Mouse (Mus musculus): ENCODE measurements around the gene Fli1. TPM values are rescaled to one million over a fixed set of nuclear protein-coding genes. Genes with fewer than 3 reads are reported as not detected.

Gene Fli1
- polyA plus RNA-seq, 1 experiment from 2014 or later: 9.1 TPM

- 37% methylated on average over 5 of the region's 5 CpGs for WGBS (ENCODE audit: insufficient replicate concordance)
- Histone ChIP-seq H3K36me3 (replicated peaks) (no peaks in the 10 kb centered on the region), H3K27ac (replicated peaks) (no peak overlapping the region), H3K4me1 (replicated peaks) (peaks cover 23% of the 10 kb centered on the region), H3K4me3 (replicated peaks) (no peak overlapping the region), H3K9ac (no peak overlapping the region), H3K27me3 (peaks cover 47% of the 10 kb centered on the region), H3K4me2 (peak overlapping the region; percentile 73; the same call in 1 of the 2 replicates), H3K9me3 (replicated peaks) (no peaks in the 10 kb centered on the region)
- no peak for ATAC-seq (ENCODE audit: insufficient read depth)
These were observed 4.5 kb downstream of the Fli1 start for GRCm38 (mm10) chr9:32538124-32538523.

DNA sequence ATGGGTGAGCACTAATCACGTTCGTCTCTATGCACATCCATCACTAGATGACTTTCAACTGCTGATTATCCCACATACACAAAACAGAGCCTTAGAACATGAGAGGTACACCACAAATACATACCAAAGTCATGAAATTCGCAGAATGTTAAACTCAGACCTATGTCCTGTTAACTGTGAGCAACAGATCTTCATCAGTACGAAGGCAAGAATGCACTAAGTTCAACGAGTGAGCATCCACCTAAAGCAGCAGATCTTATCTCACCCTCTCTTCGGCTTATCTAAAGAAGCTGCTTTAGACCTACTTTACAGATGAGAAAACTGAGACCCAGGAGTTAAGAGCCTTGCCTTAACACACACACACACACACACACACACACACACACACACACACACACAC is 5.0 kb downstream of the Fli1 start:
- no peak overlapping the region for H3K9ac ChIP-seq

DNA sequence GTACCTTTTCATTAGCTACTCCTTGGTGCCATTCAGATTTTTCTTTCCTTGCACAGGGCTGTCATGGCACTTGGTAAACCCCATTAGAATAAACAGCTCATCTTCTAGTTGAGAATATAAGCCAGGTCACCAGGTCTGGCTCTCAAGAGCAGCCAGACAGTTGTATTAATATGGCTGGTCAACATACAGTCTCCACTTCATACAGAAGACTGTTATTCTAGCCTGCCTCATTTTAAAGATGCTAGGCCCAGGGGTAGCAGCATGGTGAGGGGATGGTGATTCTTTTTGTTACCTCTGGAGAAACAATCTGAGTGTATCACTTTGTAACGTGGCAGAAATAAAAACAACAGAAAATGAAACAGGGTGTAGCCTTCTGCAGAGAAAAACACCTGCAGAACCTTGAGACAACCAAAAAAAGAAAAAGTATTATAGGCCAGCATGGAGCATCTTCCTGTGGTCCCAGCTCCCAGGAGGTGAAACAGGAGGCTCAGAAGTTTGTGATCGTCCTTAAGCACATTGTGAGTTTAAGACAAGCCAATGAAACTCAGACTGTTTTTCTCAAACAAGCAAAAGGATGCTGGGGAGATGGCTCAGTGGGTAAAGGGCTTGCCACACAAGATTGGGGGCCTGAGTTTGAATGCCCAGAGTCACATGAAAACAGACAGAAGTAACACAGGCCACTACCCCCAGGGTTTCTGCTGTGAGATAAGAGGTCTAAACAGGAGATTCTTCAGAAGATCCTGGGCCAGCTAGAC is 7.3 kb downstream of the Fli1 start:
- H3K27me3 ChIP-seq: peaks cover 19% of the 10 kb centered on the region
- no peaks in the 10 kb centered on the region for H3K36me3 ChIP-seq (replicated peaks)
- no peak overlapping the region for H3K9ac ChIP-seq
- 40% methylated on average over 2 of the region's 2 CpGs for WGBS (ENCODE audit: insufficient replicate concordance)
- H3K4me3 ChIP-seq (replicated peaks): no peak overlapping the region
- no peaks in the 10 kb centered on the region for H3K9me3 ChIP-seq (replicated peaks)
- no peak for ATAC-seq (ENCODE audit: insufficient read depth)
- H3K27ac ChIP-seq (replicated peaks): no peak overlapping the region
- 0 out of 2 replicates have a peak, but pooled peaks cover 8% of the 10 kb centered on the region for H3K4me1 ChIP-seq (replicated peaks)
- H3K4me2 ChIP-seq: no peak overlapping the region

More for the DNA sequence above, 5.0 kb downstream of the Fli1 start:
- Histone ChIP-seq H3K36me3 (replicated peaks) (no peaks in the 10 kb centered on the region), H3K9me3 (replicated peaks) (no peaks in the 10 kb centered on the region), H3K27ac (replicated peaks) (no peak overlapping the region), H3K27me3 (peaks cover 43% of the 10 kb centered on the region), H3K4me3 (replicated peaks) (no peak overlapping the region), H3K4me2 (no peak overlapping the region), H3K4me1 (replicated peaks) (peaks cover 19% of the 10 kb centered on the region)
- no peak for ATAC-seq (ENCODE audit: insufficient read depth)
- WGBS (ENCODE audit: insufficient replicate concordance): 44% methylated on average over 6 of the region's 6 CpGs

DNA sequence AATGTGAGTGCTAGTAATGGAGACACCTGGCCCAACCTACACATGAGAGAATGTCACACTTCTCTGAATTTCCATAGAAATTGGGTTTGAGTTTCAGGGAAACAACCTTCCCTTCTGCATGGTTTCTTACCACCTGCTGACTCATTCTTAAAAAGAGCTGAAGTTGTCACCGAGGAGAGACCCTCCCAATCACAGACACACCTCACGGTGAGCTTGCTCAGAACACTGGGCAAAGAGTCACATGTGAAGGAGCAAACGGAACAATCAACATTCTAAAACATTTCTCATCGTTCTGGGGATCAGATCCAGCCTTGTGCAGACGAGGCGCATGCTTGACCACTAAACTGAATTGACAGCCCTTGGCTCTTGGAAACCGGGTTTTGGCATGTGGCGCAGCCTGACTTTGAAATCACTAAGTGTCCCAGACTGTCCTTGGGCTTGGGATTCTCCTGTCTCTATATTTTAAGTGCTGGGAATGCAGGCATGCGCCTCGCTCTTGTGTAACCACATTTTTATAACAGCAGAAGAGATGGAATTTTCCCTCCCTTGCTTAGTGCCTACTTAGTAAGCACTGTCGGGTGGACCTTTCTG is 8.5 kb downstream of the Fli1 start:
- 55% methylated on average over 11 of the region's 11 CpGs for WGBS (ENCODE audit: insufficient replicate concordance)
- ATAC-seq (ENCODE audit: insufficient read depth): no peak
- no peak overlapping the region for H3K4me3 ChIP-seq (replicated peaks)
- peaks cover 8% of the 10 kb centered on the region for H3K27me3 ChIP-seq
- H3K9ac ChIP-seq: no peak overlapping the region
- no peak overlapping the region for H3K27ac ChIP-seq (replicated peaks)
- no peaks in the 10 kb centered on the region for H3K9me3 ChIP-seq (replicated peaks)
- no peaks in the 10 kb centered on the region for H3K36me3 ChIP-seq (replicated peaks)
- H3K4me2 ChIP-seq: no peak overlapping the region
- 0 out of 2 replicates have a peak, but pooled peaks cover 4% of the 10 kb centered on the region for H3K4me1 ChIP-seq (replicated peaks)

DNA sequence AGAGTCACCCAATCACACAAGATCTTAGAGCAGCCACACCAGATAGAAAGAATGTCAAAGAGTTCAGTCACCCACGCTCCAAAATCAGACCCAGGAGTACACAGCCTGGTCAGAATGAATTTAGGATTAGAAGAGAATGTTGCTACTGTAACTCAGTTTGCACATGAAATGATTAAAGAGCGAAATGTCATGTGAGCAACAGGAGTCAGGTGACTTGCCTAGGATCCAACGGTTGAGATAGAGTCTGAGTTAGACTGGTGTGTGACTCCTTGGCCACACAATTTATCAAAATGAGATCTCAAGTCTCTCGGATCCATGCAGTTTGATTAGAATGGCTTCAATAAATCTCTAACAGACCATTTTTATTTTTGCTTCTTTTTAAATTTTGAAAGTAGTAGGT is 11.1 kb downstream of the Fli1 start:
- no peak for ATAC-seq (ENCODE audit: insufficient read depth)
- no peaks in the 10 kb centered on the region for H3K9me3 ChIP-seq (replicated peaks)
- 23% methylated on average over 4 of the region's 4 CpGs for WGBS (ENCODE audit: insufficient replicate concordance)
- H3K27me3 ChIP-seq: no peaks in the 10 kb centered on the region
- H3K9ac ChIP-seq: no peak overlapping the region
- no peaks in the 10 kb centered on the region for H3K36me3 ChIP-seq (replicated peaks)
- H3K4me1 ChIP-seq (replicated peaks): no peaks in the 10 kb centered on the region
- H3K4me3 ChIP-seq (replicated peaks): no peak overlapping the region
- no peak overlapping the region for H3K27ac ChIP-seq (replicated peaks)
- H3K4me2 ChIP-seq: no peak overlapping the region

DNA sequence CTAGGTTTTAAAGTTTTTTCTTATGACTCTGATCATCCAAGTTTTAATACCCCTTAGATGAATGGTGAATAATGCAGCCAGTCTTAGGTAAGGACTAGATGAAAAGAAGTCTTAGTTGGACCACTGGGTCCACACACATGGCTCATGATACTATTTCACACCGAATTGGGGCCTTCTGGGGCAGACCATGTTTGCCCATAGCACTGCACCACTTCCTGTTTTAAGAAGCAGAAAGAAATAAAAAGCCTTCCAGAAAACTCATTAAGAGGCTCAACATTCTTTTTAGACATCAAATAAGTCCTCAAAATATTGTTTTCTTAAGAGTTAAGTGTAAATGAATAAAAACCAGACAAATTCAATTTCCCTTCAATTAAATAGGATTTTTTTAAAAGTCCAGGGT is 11.7 kb downstream of the Fli1 start:
- WGBS (ENCODE audit: insufficient replicate concordance): 11% methylated on average over 1 of the region's 1 CpGs
- H3K4me1 ChIP-seq (replicated peaks): no peaks in the 10 kb centered on the region

GRCm38 (mm10) chr9:32530188-32530587 is 12.5 kb downstream of the Fli1 start:
- Histone ChIP-seq H3K4me2 (no peak overlapping the region), H3K27ac (replicated peaks) (no peak overlapping the region), H3K9me3 (replicated peaks) (no peaks in the 10 kb centered on the region)

More for the DNA sequence above, 11.7 kb downstream of the Fli1 start:
- Histone ChIP-seq H3K9me3 (replicated peaks) (no peaks in the 10 kb centered on the region), H3K27me3 (no peaks in the 10 kb centered on the region), H3K4me3 (replicated peaks) (no peak overlapping the region), H3K4me2 (no peak overlapping the region), H3K9ac (no peak overlapping the region), H3K27ac (replicated peaks) (no peak overlapping the region), H3K36me3 (replicated peaks) (no peaks in the 10 kb centered on the region)
- no peak for ATAC-seq (ENCODE audit: insufficient read depth)

DNA sequence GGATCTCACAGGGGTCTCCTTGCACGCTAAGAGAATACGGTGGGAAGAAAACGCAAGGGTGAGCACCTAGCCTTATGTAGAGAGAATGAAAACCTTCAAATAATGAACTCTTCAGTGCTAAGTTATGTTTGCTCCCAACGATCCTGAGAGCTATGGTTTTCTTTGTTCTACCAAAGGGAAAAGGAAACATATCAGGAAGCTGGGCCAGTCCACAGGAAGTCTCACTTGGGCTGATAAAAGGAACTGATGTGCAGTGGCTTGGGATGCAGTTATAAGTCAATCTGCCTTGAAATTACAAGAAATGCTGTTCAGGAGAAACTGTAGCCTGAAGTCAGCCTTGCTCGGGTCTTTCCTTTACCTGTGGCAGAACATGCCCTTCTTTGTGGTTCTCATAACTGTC is 13.1 kb downstream of the Fli1 start:
- no peaks in the 10 kb centered on the region for H3K36me3 ChIP-seq (replicated peaks)
- ATAC-seq (ENCODE audit: insufficient read depth): no peak
- WGBS (ENCODE audit: insufficient replicate concordance): 19% methylated on average over 5 of the region's 5 CpGs
- H3K4me2 ChIP-seq: no peak overlapping the region
- H3K27ac ChIP-seq (replicated peaks): no peak overlapping the region
- no peaks in the 10 kb centered on the region for H3K9me3 ChIP-seq (replicated peaks)
- no peaks in the 10 kb centered on the region for H3K4me1 ChIP-seq (replicated peaks)
- H3K4me3 ChIP-seq (replicated peaks): no peak overlapping the region
- H3K9ac ChIP-seq: no peak overlapping the region
- H3K27me3 ChIP-seq: no peaks in the 10 kb centered on the region

More at GRCm38 (mm10) chr9:32530188-32530587, 12.5 kb downstream of the Fli1 start:
- no peak for ATAC-seq (ENCODE audit: insufficient read depth)
- no peak overlapping the region for H3K4me3 ChIP-seq (replicated peaks)
- WGBS (ENCODE audit: insufficient replicate concordance): 37% methylated on average over 5 of the region's 5 CpGs
- no peaks in the 10 kb centered on the region for H3K27me3 ChIP-seq
- H3K36me3 ChIP-seq (replicated peaks): no peaks in the 10 kb centered on the region
- no peak overlapping the region for H3K9ac ChIP-seq
- no peaks in the 10 kb centered on the region for H3K4me1 ChIP-seq (replicated peaks)

DNA sequence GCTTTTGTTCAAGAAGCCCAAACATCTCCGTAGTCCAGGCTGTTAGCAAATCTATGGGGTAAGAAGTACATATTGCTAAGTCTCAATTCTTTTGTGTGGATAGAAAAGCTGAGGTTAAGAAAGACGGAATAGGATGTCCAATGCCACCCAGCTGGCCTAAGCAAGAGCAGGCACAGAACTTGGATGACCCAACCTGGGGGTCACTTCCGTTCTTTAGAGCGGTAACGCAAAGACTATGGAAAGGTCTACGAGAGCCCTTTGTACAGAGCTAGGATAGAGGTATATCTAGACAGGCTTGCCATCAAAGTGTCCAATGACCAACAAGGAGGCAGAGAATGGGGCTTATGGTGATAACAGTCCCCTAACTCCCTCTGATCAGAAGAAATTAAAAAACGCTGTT is 15.3 kb downstream of the Fli1 start:
- no peaks in the 10 kb centered on the region for H3K9me3 ChIP-seq (replicated peaks)
- no peaks in the 10 kb centered on the region for H3K27me3 ChIP-seq
- H3K4me3 ChIP-seq (replicated peaks): no peak overlapping the region
- no peak overlapping the region for H3K9ac ChIP-seq
- no peak for ATAC-seq (ENCODE audit: insufficient read depth)
- H3K4me2 ChIP-seq: no peak overlapping the region
- H3K36me3 ChIP-seq (replicated peaks): no peaks in the 10 kb centered on the region
- no peaks in the 10 kb centered on the region for H3K4me1 ChIP-seq (replicated peaks)
- WGBS (ENCODE audit: insufficient replicate concordance): 75% methylated on average over 7 of the region's 7 CpGs
- H3K27ac ChIP-seq (replicated peaks): no peak overlapping the region

- no peak overlapping the region for H3K4me2 ChIP-seq
- H3K27me3 ChIP-seq: no peaks in the 10 kb centered on the region
- WGBS (ENCODE audit: insufficient replicate concordance): 57% methylated on average over 5 of the region's 5 CpGs
- H3K9me3 ChIP-seq (replicated peaks): no peaks in the 10 kb centered on the region
- ATAC-seq (ENCODE audit: insufficient read depth): no peak
- no peak overlapping the region for H3K27ac ChIP-seq (replicated peaks)
- no peak overlapping the region for H3K9ac ChIP-seq
- H3K36me3 ChIP-seq (replicated peaks): no peaks in the 10 kb centered on the region
- peaks cover 13% of the 10 kb centered on the region for H3K4me1 ChIP-seq (replicated peaks)
- H3K4me3 ChIP-seq (replicated peaks): no peak overlapping the region
These were observed 16.9 kb downstream of the Fli1 start for GRCm38 (mm10) chr9:32525787-32526186.

DNA sequence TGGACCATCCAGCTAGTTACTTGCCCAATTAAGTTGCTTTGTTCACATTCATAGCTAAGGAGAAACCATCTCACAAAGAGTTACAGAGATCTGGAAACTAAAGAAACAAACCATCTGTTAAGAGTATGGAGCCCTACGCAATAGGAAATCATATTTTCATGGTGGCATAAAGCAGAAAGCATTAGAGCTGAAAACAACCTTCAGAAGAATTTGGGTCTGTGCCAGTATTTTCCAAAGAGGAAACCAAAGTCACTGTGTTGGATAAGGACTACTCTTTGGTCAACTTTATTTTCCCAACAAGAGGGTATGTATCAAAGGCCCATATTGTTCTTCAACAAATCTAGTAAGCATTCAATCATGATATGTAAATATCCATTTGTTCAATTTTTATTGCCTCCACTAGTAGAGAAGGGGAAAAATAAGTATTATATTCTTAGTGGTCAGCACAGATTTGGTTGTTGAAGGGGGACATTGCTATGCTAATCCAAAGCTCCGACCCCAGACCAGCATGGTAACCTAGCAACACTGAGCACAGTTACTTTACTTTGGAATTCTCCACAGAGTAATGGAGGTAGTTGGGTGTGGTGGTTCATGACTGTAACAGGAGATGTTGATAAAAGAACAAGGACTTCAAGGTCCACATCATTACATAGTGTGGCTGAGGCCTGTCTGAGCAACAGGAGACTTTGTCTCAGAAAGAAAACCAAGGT is 20.0 kb downstream of the Fli1 start:
- H3K4me3 ChIP-seq (replicated peaks): no peak overlapping the region
- no peaks in the 10 kb centered on the region for H3K9me3 ChIP-seq (replicated peaks)
- H3K27me3 ChIP-seq: no peaks in the 10 kb centered on the region
- no peaks in the 10 kb centered on the region for H3K36me3 ChIP-seq (replicated peaks)
- H3K4me2 ChIP-seq: no peak overlapping the region
- no peak overlapping the region for H3K27ac ChIP-seq (replicated peaks)
- WGBS (ENCODE audit: insufficient replicate concordance): 57% methylated on average over 2 of the region's 2 CpGs
- no peak for ATAC-seq (ENCODE audit: insufficient read depth)
- peaks cover 42% of the 10 kb centered on the region for H3K4me1 ChIP-seq (replicated peaks)
- H3K9ac ChIP-seq: no peak overlapping the region

All from liver, embryonic 15.5 days (tissue).